Comparison of ENCODE assay signal across 16 mouse cellular contexts in genomic region chr16:87611420-87611819, GRCm38 (mm10). TPM values are rescaled to one million over a fixed set of nuclear protein-coding genes. Genes with fewer than 3 reads are reported as not detected.
DNase-seq lines count a peak whose midpoint lies in the region; TF ChIP-seq lines count a peak whose summit lies in the region.
"Had no signal": no experiment of that assay in that cellular context is flagged by ENCODE, and none has a peak within 500 bp of the region (broad histone marks: within the 10 kb centered on the region; RNA-seq: fewer than 3 reads in every experiment).

No protein-coding gene starts in this region.

- peak overlapping the region; percentile 20 for H3K4me3 ChIP-seq in lung, adult 2 months (replicated peaks; ENCODE audit: extremely low read depth, low read depth, low read length)
- H3K4me3 ChIP-seq: embryonic facial prominence, embryonic 13.5 days; hindbrain, embryonic 15.5 days; layer of hippocampus, adult 2 months; limb, embryonic 12.5 days had no signal

- 44% methylated on average over 14 of the region's 14 CpGs for WGBS in lung, adult 2 months

- TF ChIP-seq CTCF in lung, adult 2 months (IDR thresholded peaks at IDR 0.05; ENCODE audit: insufficient read depth, low read length), result no peak

- DNase-seq in heart, adult 11 months, result peak; percentile 93
- DNase-seq in heart, adult 9 months (ENCODE audit: low spot score in 2 of 2), result no peak
- DNase-seq in 3134 (ENCODE audit: extremely low read depth, insufficient read length, low spot score) (peak; percentile 46), MN1 (ENCODE audit: low spot score) (no peak)
- DNase-seq in heart, adult 8-10 months (ENCODE audit: low spot score), result peak; percentile 36
- no peak for DNase-seq in lung, adult 2 months
- no peak for DNase-seq in spleen, postnatal 36 days (ENCODE audit: low spot score in 2 of 2)
- DNase-seq in testis, postnatal 14 days (ENCODE audit: low spot score), result no peak
- DNase-seq: B cell, adult 2 months; cerebellum, adult 9-11 months; midbrain, embryonic 14.5 days had no signal

- TF ChIP-seq POLR2A in lung, adult 2 months (IDR thresholded peaks at IDR 0.05; ENCODE audit: borderline replicate concordance, extremely low read depth, low read depth, low read length), result no peak

- H3K4me1 ChIP-seq in lung, adult 2 months (ENCODE audit: control insufficient read depth, insufficient read depth, low read length), result peaks cover 6% of the 10 kb centered on the region
- H3K4me1 ChIP-seq: embryonic facial prominence, embryonic 13.5 days; hindbrain, embryonic 15.5 days; limb, embryonic 12.5 days had no signal

RNA-seq across cellular contexts. Expression of gene Map3k7cl, which starts 58.3 kb away (rescaled TPM):
- 1 to 10 TPM; 1.1 to 2.2 (median 1.5) TPM for total RNA-seq in heart, adult 8-10 months (2022)
- 1.1 and 2.6 TPM in 2 replicates for polyA plus RNA-seq in lung, adult 2 months (2012; rRNA removed)
- total RNA-seq: neutrophil, adult 5-6 weeks had no signal
- polyA plus RNA-seq: embryonic facial prominence, embryonic 13.5 days; hindbrain, embryonic 15.5 days; limb, embryonic 12.5 days; midbrain, embryonic 14.5 days had no signal

Comparison
In these comparisons a context has a peak if more than half of its experiments do, and no peak if none do; other contexts are left out.
1. DNase-seq: peak in heart, adult 11 months (single experiment), 3134 (single experiment) and heart, adult 8-10 months (single experiment); none in heart, adult 9 months (0 of 2), lung, adult 2 months (single experiment), spleen, postnatal 36 days (0 of 2), testis, postnatal 14 days (single experiment) and MN1 (single experiment).